Mouse (Mus musculus) heart, embryonic 13.5 days (tissue): ENCODE results near the gene Dpep3. TPM values are rescaled to one million over a fixed set of nuclear protein-coding genes. Genes with fewer than 3 reads are reported as not detected.
"Not testable (repeated sequence)": the region's sequence is repeated elsewhere in the genome, so short reads cannot be mapped to it uniquely, and the experiment has no call there.

Experiments used
- ATAC-seq: fragments of 200-750 bp; cut with Nextera tagmentation; 2 replicates; pipeline ENCODE4 v1.8.0; 2017; ENCODE audit warnings: moderate TSS enrichment; ENCODE audit not compliant: insufficient number of reproducible peaks, low FRiP score, low TSS enrichment; ENCODE audit errors: extremely low read depth
- H3K27ac ChIP-seq: fragments of 300-500 bp; sonication (generic); replicated peaks from 2 replicates; pipeline ENCODE4 v1.5.1; 2015; ENCODE audit warnings: moderate library complexity, mild to moderate bottlenecking, inconsistent platforms
- H3K27me3 ChIP-seq: fragments of 300-500 bp; sonication (generic); replicated peaks from 2 replicates; pipeline ENCODE4 v1.6.1; 2015; ENCODE audit warnings: mild to moderate bottlenecking, inconsistent platforms
- H3K36me3 ChIP-seq: fragments of 300-500 bp; sonication (generic); 2 replicates; pipeline ENCODE4 v1.6.1; 2015; ENCODE audit warnings: mild to moderate bottlenecking, inconsistent platforms
- H3K4me1 ChIP-seq: fragments of 300-500 bp; sonication (generic); 2 replicates; pipeline ENCODE4 v1.6.1; 2015; ENCODE audit warnings: inconsistent platforms
- H3K4me2 ChIP-seq: fragments of 300-500 bp; sonication (generic); 2 replicates; pipeline ENCODE4 v1.6.1; 2015; ENCODE audit warnings: inconsistent platforms, mild to moderate bottlenecking, moderate library complexity
- H3K4me3 ChIP-seq: fragments of 300-500 bp; sonication (generic); 2 replicates; pipeline ENCODE4 v1.5.1; 2015; ENCODE audit warnings: moderate library complexity, mild to moderate bottlenecking, inconsistent platforms
- H3K9ac ChIP-seq: fragments of 300-500 bp; sonication (generic); 2 replicates; pipeline ENCODE4 v1.6.1; 2015; ENCODE audit warnings: inconsistent platforms, mild to moderate bottlenecking, moderate library complexity
- H3K9me3 ChIP-seq: fragments of 300-500 bp; sonication (generic); 2 replicates; pipeline ENCODE4 v1.6.1; 2016; ENCODE audit warnings: inconsistent platforms
- WGBS: fragments of 180-500 bp; shearing (Covaris S2); methylation state at CpG from one replicate; pipeline ENCODE4 v1.1.7; 2015; ENCODE audit warnings: mixed read lengths; 5-methylcytosine and 5-hydroxymethylcytosine counted together
- polyA plus RNA-seq: library from polyadenylated mRNA; unstranded; fragments of >200 nt; fragmentation: Nextera tagmentation; extraction: Ambion mirVana; gene quantifications from 2 replicates; pipeline ENCODE4 v1.2.1, GENCODE M21; 2015

The Dpep3 gene
- polyA plus RNA-seq, 1 experiment from 2014 or later, result not detected

- no peak for ATAC-seq
- H3K4me3 ChIP-seq, result no peak overlapping the region
- H3K27me3 ChIP-seq, result no peaks in the 10 kb centered on the region
- H3K27ac ChIP-seq, result no peak overlapping the region
- H3K4me2 ChIP-seq, result no peak overlapping the region
- H3K9ac ChIP-seq, result no peak overlapping the region
- H3K9me3 ChIP-seq, result no peaks in the 10 kb centered on the region
- peaks cover 5% of the 10 kb centered on the region; the same call in 1 of the 2 replicates for H3K36me3 ChIP-seq
- peaks cover 2% of the 10 kb centered on the region for H3K4me1 ChIP-seq
- WGBS, result 66% methylated on average over 8 of the region's 8 CpGs
Observed at GRCm38 (mm10) chr8:106004538-106005207, 25.4 kb upstream of the Dpep3 start.

DNA sequence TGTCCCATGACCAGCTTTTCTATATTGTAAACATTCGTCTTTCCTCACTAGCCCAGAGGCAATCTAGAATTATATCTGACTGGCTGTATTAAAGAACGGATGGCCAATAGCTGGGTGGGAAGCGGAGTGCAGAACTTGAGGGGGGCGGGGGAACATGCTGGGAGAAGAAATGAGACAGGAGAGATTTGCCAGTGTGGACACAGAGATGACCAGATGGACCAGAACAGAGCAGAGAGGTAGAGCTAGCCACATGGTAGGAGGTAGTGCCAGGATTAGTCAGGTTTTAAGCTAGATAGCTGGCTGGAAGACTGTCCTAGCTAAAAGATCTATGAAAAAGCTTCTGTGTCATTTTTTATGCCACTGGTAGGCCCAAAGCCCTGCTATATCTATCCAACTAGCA, 22.7 kb upstream of the Dpep3 start:
- no peak for ATAC-seq
- Histone ChIP-seq H3K9me3 (no peaks in the 10 kb centered on the region), H3K4me2 (no peak overlapping the region), H3K4me3 (no peak overlapping the region), H3K27me3 (no peaks in the 10 kb centered on the region), H3K4me1 (no peaks in the 10 kb centered on the region), H3K36me3 (no peaks in the 10 kb centered on the region), H3K27ac (no peak overlapping the region), H3K9ac (no peak overlapping the region)
- 69% methylated on average over 4 of the region's 4 CpGs for WGBS

- whole genome bisulfite sequencing, result 77% methylated on average over 2 of the region's 2 CpGs
- no peaks in the 10 kb centered on the region for H3K36me3 ChIP-seq
- no peak overlapping the region for H3K9ac ChIP-seq
- no peak overlapping the region for H3K4me3 ChIP-seq
- H3K27ac ChIP-seq, result no peak overlapping the region
- no peaks in the 10 kb centered on the region; the same call in 1 of the 2 replicates for H3K27me3 ChIP-seq
- H3K4me2 ChIP-seq, result no peak overlapping the region
- no peaks in the 10 kb centered on the region for H3K9me3 ChIP-seq
- ATAC-seq, result no peak
- no peaks in the 10 kb centered on the region for H3K4me1 ChIP-seq
Observed at GRCm38 (mm10) chr8:105998971-105999370, 19.7 kb upstream of the Dpep3 start.

DNA sequence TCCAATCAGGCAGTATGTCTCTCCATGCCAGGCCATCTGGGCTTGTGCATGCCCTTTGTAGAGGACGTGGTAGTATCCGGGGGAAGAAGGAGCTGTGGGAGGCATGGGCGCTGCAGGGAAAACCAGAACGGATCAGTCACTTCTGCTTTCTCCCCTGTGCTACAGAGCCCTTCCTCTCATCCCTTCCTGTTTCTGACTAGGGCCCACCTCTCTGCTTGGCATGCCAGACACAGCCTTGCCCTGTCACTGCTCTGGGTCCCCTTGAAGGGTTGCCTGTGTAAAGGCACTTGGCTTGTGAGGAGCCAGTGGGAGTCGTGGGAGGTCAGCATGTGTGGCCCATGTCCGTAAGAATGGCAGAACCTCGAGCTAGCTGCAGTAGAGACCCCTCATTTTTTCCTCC, 17.1 kb upstream of the Dpep3 start:
- Histone ChIP-seq H3K36me3 (no peaks in the 10 kb centered on the region), H3K9me3 (no peaks in the 10 kb centered on the region), H3K4me1 (no peaks in the 10 kb centered on the region), H3K27me3 (no peaks in the 10 kb centered on the region; the same call in 1 of the 2 replicates), H3K4me3 (no peak overlapping the region), H3K9ac (no peak overlapping the region), H3K27ac (no peak overlapping the region), H3K4me2 (no peak overlapping the region)
- no peak for ATAC-seq
- WGBS, result 67% methylated on average over 7 of the region's 7 CpGs

GRCm38 (mm10) chr8:105993226-105993625, 14.0 kb upstream of the Dpep3 start:
- peaks cover 8% of the 10 kb centered on the region for H3K4me1 ChIP-seq
- H3K4me3 ChIP-seq, result no peak overlapping the region
- 68% methylated on average over 4 of the region's 4 CpGs for WGBS
- peaks cover 7% of the 10 kb centered on the region for H3K27me3 ChIP-seq
- no peak overlapping the region for H3K27ac ChIP-seq
- H3K9me3 ChIP-seq, result no peaks in the 10 kb centered on the region
- no peak for ATAC-seq
- H3K9ac ChIP-seq, result no peak overlapping the region
- H3K36me3 ChIP-seq, result no peaks in the 10 kb centered on the region
- H3K4me2 ChIP-seq, result no peak overlapping the region

- Histone ChIP-seq H3K36me3 (no peaks in the 10 kb centered on the region), H3K27ac (no peak overlapping the region), H3K4me3 (no peak overlapping the region), H3K9ac (no peak overlapping the region), H3K4me1 (peaks cover 8% of the 10 kb centered on the region), H3K9me3 (no peaks in the 10 kb centered on the region), H3K4me2 (no peak overlapping the region), H3K27me3 (peaks cover 7% of the 10 kb centered on the region)
- ATAC-seq, result no peak
- 52% methylated on average over 5 of the region's 5 CpGs for WGBS
Observed at GRCm38 (mm10) chr8:105992499-105992898, 13.3 kb upstream of the Dpep3 start.

DNA sequence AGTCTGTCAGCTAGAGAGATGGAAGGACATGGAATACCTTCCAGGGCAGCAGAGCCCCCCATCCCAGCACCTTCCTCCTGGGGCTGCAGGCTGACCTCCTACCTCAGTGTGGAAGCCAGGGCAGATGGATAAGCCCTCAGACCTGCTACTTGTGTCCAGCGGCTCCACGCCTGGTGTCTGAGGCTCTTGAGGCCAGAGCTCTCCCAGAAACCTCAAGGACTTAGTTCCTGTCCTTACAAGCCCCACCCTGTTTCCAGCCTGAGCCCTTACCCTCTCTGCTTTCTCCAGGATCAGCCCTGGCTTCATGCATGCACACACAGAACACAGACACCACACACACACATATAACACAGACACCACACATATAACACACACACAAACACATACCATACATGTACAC, 12.3 kb upstream of the Dpep3 start:
- no peak overlapping the region for H3K9ac ChIP-seq
- H3K36me3 ChIP-seq, result no peaks in the 10 kb centered on the region
- no peak overlapping the region for H3K4me3 ChIP-seq
- no peak overlapping the region for H3K27ac ChIP-seq
- no peaks in the 10 kb centered on the region for H3K9me3 ChIP-seq
- H3K4me1 ChIP-seq, result peaks cover 8% of the 10 kb centered on the region
- ATAC-seq, result no peak
- peaks cover 7% of the 10 kb centered on the region for H3K27me3 ChIP-seq
- H3K4me2 ChIP-seq, result no peak overlapping the region
- 55% methylated on average over 2 of the region's 2 CpGs for WGBS

GRCm38 (mm10) chr8:105990856-105991387, 11.7 kb upstream of the Dpep3 start, which contains the start of gene Dus2:
Gene Dus2 (plus strand): TSS chr8:105991337.
- ATAC-seq, result no peak; the same call in 1 of the 2 replicates
- peak within 1 kb of the TSS; percentile 50 for H3K4me2 ChIP-seq
- H3K27me3 ChIP-seq, result peaks cover 7% of the 10 kb centered on the region
- H3K9ac ChIP-seq, result peak within 1 kb of the TSS; percentile 66
- peaks cover 8% of the 10 kb centered on the region for H3K4me1 ChIP-seq
- WGBS, result 6% methylated on average over 15 of the region's 15 CpGs
- H3K4me3 ChIP-seq, result 0 out of 2 replicates have a peak within 1 kb of the TSS, but pooled peaks have one; percentile 11
- no peaks in the 10 kb centered on the region for H3K36me3 ChIP-seq
- no peaks in the 10 kb centered on the region for H3K9me3 ChIP-seq
- H3K27ac ChIP-seq, result no peak within 1 kb of the TSS

GRCm38 (mm10) chr8:105988546-105988945, 9.3 kb upstream of the Dpep3 start:
- ATAC-seq, result no peak
- Histone ChIP-seq H3K27me3 (peaks cover 7% of the 10 kb centered on the region), H3K4me2 (no peak overlapping the region), H3K36me3 (no peaks in the 10 kb centered on the region), H3K9ac (no peak overlapping the region), H3K27ac (no peak overlapping the region), H3K9me3 (no peaks in the 10 kb centered on the region), H3K4me1 (peaks cover 8% of the 10 kb centered on the region), H3K4me3 (no peak overlapping the region)
- 75% methylated on average over 11 of the region's 11 CpGs for WGBS

DNA sequence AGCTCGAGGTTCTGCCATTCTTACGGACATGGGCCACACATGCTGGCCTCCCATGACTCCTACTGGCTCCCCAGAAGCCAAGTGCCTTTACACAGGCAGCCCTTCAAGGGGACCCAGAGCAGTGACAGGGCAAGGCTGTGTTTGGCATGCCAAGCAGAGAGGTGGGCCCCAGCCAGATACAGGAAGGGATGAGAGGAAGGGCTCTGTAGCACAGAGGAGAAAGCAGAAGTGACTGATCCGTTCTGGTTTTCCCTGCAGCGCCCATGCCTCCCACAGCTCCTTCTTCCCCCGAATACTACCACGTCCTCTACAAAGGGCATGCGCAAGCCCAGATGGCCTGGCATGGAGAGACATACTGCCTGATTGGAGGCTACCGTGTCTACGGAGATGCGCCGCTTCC, 4.2 kb upstream of the Dpep3 start:
- WGBS, result 75% methylated on average over 11 of the region's 11 CpGs
- H3K36me3 ChIP-seq, ATAC-seq, H3K4me1 ChIP-seq, H3K27ac ChIP-seq, H3K27me3 ChIP-seq, H3K4me2 ChIP-seq, H3K9me3 ChIP-seq, H3K9ac ChIP-seq, H3K4me3 ChIP-seq: not testable (repeated sequence)

DNA sequence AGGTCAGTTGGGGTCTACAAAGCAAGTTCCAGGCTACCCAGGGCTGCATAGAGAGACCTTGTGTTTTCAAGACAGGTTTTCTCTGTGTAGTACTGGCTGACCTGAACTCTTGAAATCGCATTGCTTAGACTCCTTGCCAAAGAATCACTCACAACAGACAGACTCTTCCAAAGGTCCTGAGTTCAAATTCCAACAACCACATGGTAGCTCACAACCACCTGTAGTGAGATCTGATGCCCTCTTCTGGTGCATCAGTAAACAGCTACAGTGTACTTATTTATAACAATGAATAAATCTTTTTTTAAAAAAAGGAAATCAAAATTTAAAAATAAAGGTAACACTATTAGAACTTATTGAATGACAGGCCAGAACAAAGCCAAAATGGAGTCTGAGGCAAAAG, 1.9 kb upstream of the Dpep3 start:
- 72% methylated on average over 1 of the region's 1 CpGs for WGBS

GRCm38 (mm10) chr8:105975363-105975762, 3.9 kb downstream of the Dpep3 start:
- H3K4me2 ChIP-seq, result no peak overlapping the region
- H3K9ac ChIP-seq, result no peak overlapping the region
- H3K4me1 ChIP-seq, result no peaks in the 10 kb centered on the region
- H3K27me3 ChIP-seq, result no peaks in the 10 kb centered on the region
- no peaks in the 10 kb centered on the region for H3K9me3 ChIP-seq
- 66% methylated on average over 7 of the region's 7 CpGs for WGBS
- no peaks in the 10 kb centered on the region for H3K36me3 ChIP-seq
- no peak overlapping the region for H3K27ac ChIP-seq
- ATAC-seq, result no peak
- no peak overlapping the region for H3K4me3 ChIP-seq

More for the DNA sequence above, 1.9 kb upstream of the Dpep3 start:
- Histone ChIP-seq H3K27ac (no peak overlapping the region), H3K4me1 (no peaks in the 10 kb centered on the region), H3K4me3 (no peak overlapping the region), H3K9me3 (no peaks in the 10 kb centered on the region), H3K4me2 (no peak overlapping the region), H3K27me3 (no peaks in the 10 kb centered on the region), H3K36me3 (no peaks in the 10 kb centered on the region), H3K9ac (no peak overlapping the region)
- ATAC-seq, result no peak
